Mouse (Mus musculus): ENCODE data around the gene Cdk16. TPM values are rescaled to one million over a fixed set of nuclear protein-coding genes. Genes with fewer than 3 reads are reported as not detected.

Cdk16 gene
- polyA plus RNA-seq (2012; rRNA removed; ENCODE audit: low replicate concordance), result 189 and 255 TPM in 2 replicates

DNA sequence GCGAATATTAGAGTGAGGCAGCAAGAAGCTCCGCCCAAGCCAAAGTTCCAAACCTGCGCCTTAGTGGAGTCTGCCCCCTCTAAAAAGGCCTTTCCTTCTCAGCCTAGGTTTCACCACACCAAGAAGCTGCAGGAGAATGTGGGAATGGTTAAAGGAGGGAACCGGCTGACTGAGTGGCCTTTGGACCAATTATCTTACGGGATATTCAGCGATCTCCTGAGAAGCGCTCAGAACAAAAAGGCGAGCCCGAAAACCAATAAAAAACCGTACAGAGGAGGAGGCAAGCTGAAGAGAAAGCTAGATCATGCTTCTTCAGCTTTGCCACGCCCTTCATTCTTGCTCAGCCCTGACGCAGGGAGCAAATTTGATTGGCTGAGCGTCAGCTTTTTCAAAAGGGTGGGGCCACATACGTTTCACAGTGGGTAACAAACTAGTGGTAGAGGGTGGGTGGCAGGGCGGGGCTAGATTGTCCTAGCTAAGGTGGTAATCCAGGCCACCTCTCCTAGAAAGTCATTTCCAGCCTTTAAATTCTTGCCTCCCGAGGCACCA, at the start of gene Cdk16:
Cdk16 (plus strand) TSS at position 436 of the 549 bp plus-strand sequence.

DNA sequence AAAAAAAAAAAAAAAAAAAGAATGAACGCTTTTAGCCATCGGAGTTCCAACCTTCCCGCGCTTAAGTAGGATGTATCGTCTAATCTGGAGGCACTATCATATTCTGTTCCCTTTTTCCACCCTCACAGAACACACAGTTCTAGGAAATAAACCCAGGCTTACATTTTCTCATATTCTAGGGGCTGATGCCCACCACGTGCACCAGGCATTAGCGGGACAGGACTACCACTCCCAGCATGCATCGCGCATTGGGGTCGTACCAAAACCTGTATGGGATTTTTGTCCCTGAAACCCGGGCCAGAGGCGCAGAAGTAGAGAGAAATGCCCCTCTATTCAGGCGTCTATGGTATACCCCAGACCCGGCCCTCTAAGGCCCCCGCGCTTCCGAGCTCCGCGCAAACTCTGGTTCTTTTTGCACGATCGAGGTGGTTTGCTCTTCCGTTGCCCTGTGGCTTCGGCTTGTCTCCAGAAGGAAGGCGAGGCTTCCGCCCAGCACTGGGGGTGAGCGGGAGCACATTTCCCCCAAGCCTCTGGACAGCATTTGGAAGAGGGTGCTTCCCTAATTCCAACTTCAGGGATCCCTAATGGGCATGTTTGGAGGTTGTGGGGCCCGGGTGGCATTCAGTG, 29.6 kb upstream of the Cdk16 start, which contains the start of gene Uba1:
Uba1 (plus strand) TSS at position 301 of the 627 bp plus-strand sequence.

DNA sequence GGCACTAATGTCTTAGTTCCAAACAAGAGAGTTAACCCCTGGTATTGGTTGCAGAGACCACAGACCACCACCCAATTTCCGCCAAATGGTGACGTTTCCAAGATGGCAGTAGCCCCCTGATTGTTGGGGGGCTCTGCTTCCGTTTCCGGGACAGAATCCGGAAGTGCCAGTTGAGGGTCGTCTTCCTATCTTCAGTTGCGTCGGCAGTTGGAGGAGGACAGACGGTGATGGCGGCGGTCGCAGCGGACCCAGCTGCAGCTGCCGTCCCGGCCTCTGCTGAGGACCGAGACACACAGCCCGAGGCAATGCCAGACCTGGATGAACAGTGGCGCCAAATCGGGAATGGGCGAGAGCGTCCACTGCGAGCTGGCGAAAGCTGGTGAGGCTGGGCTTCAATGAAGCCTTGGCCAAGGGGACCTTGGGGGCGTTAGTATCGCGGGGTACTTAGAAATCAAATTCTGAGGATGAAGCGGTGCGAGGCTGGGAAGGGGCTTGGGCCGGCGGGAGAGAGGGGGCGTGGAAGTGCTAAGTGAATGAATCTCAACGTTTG, 16.1 kb downstream of the Cdk16 start, which contains the start of gene Usp11:
Usp11 (plus strand) TSS at position 166 of the 550 bp plus-strand sequence.

Other genes starting within 250 kb of the Cdk16 start
- 0.63 TPM in 1 of 2 replicates, not detected in the other for gene Rgn, start 138.2 kb upstream of the Cdk16 start, polyA plus RNA-seq (2012; rRNA removed; ENCODE audit: low replicate concordance)
- gene Rbm10, start 70.5 kb upstream of the Cdk16 start, polyA plus RNA-seq (2012; rRNA removed; ENCODE audit: low replicate concordance), result 52.1 and 59.6 TPM in 2 replicates
- 129 and 155 TPM in 2 replicates for gene Ndufb11, start 70.3 kb upstream of the Cdk16 start, polyA plus RNA-seq (2012; rRNA removed; ENCODE audit: low replicate concordance)
- gene Uba1, start 29.6 kb upstream of the Cdk16 start, polyA plus RNA-seq (2012; rRNA removed; ENCODE audit: low replicate concordance), result 321 and 361 TPM in 2 replicates
- gene Usp11, start 16.0 kb downstream of the Cdk16 start, polyA plus RNA-seq (2012; rRNA removed; ENCODE audit: low replicate concordance), result 9.8 and 13.5 TPM in 2 replicates
- gene Araf, start 109.9 kb downstream of the Cdk16 start, polyA plus RNA-seq (2012; rRNA removed; ENCODE audit: low replicate concordance), result 201 and 218 TPM in 2 replicates
- gene Timp1, start 182.2 kb downstream of the Cdk16 start, polyA plus RNA-seq (2012; rRNA removed; ENCODE audit: low replicate concordance), result 16.7 and 20.6 TPM in 2 replicates
- gene Syn1, start 233.1 kb downstream of the Cdk16 start, polyA plus RNA-seq (2012; rRNA removed; ENCODE audit: low replicate concordance), result 0.57 and 0.86 TPM in 2 replicates
- 92.4 and 130 TPM in 2 replicates for gene Cfp, start 243.6 kb downstream of the Cdk16 start, polyA plus RNA-seq (2012; rRNA removed; ENCODE audit: low replicate concordance)